Mouse (Mus musculus) thymus, adult 18-20 months (tissue): ENCODE results near the gene Wdr46.
"Not testable (repeated sequence)": the region's sequence is repeated elsewhere in the genome, so short reads cannot be mapped to it uniquely, and the experiment has no call there.

Experiments
- DNase-seq, 2 experiments: peaks; one replicate each; pipeline ENCODE4 v3.0.0; 2022; ENCODE audit warnings: mixed read lengths in 2 of 2

Gene Wdr46

GRCm38 (mm10) chr17:33980181-33981035 is 39.9 kb downstream of the Wdr46 start:
- no peak for DNase-seq

DNA sequence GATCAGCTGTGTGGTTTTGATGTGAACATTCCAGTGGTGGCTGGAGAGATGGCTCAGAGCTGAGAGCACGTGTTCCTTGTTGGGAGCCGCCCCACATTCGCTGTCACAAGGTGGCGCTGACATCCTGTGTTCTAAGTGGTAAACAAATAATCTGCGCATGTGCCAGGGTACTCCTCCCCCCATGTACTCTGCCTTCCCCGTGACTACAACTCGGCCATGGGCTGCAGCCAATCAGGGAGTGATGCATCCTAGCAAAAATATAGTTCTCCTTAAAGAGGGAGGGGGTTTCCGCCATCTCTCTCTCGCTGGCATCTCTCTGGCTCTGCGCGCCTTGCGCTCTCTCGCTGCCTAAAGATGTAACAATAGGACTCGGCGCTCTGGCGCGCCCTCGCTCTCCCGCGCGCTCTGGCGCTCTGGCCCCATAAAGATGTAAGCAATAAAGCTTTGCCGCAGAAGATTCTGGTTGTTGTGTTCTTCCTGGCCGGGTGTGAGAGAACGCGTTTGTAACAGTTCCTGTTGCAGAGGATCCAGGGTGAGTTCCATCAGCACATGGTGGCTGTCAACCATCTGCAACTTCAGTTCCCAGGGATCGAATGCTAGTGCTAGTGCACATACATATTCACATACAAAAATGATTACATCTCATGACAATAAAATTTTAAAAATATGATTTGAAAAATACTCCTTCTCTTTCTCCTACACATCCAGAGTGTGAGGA is 40.9 kb downstream of the Wdr46 start:
- DNase-seq = peak; percentile 77 to 88

- peak in 1 of 2 experiments; percentile 63 for DNase-seq
Measured at GRCm38 (mm10) chr17:33982136-33982535, 41.7 kb downstream of the Wdr46 start.

DNA sequence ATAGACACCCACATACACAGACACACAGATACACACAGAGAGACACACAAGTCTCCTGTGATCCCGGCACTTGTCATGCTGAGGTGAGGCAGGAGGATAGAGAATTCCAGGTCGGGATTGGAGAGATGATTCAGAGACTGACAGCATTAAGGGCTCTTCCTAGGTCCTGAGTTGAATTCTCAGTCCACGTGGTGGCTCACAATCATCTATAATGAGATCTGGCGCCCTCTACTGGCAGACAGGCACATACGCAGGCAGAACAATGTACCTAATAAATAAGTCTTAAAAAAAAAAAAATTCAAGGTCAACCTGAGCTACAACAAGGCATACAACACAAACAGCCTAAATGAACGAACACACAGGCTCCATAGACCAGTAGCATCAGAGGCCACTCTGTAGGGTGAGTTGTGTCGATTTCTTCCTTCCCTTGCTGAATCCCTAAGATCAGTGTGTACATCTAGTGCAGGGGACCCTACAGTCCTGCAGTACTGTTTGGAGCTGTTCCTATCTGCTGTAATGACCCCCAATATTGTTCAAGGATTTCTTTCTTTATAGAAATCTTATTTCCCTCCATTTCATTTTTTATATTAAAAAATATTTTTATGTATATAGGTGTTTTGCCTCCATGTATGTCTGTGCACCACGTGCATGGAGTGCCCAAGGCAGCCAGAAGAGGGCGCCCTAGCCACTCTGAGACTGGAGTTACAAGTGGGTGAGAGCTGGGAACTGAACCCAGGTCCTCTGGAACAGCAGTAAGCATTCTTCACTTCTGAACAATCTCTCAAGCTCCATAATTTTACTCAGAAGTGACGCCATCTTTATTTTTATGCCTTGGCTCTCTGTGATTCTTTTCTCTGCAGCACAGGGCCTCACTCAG is 51.6 kb downstream of the Wdr46 start:
- no peak for DNase-seq

DNA sequence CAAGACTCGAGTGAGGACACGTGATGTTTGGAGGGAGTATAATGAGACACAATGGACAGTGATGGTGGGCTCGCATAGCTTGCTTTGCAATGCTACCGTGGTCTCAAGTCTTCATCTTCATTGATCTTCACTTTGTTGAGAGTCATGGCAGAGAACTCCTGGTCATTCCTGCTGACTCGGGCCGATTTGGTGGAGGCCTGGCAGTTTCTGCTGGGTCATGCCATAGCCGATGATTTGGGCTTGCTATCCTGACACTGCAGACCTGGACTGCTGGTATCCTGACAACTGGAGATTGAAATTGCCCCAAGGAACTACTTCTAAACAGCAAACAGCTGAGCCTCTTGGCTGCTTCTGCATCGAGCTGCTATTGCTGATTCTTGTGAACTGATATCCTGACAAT is 54.5 kb downstream of the Wdr46 start:
- DNase-seq = no peak

DNA sequence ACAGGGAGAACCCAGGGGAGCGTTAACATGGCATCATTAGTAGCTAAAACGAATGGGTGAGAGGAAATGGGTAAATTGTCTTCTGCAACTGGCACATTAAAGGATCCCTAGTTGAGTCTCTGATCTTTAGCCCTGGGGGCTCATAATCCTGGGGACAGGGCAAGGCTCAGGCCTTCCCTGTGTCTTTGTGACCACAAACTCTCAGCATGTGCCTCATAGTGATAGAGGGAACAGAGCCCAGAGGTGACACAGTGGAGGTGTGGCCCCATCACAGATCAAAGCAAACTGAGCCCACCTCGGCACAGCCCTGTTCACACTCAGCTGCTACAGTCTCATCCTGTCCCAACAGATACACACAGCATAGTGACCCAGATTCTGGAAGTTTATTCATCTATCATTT is 55.2 kb downstream of the Wdr46 start:
- no peak for DNase-seq

DNA sequence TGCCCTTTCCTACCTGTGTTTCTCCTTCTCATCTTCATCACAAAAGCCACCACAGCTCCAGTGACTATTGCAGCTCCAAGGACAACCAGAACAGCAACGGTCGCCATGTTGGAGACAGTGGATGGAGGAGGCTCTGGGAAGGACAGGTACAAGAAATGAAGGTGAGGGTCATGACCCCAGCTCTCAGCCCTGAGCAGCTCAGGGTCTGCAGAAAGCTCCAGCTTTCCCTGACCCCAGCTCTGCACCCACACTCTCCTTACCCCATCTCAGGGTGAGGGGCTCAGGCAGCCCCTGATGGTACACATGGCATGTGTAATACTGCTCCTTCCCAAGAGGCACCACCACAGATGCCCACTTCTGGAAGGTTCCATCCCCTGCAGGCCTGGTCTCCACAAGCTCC is 56.6 kb downstream of the Wdr46 start:
- not testable (repeated sequence) for DNase-seq

DNA sequence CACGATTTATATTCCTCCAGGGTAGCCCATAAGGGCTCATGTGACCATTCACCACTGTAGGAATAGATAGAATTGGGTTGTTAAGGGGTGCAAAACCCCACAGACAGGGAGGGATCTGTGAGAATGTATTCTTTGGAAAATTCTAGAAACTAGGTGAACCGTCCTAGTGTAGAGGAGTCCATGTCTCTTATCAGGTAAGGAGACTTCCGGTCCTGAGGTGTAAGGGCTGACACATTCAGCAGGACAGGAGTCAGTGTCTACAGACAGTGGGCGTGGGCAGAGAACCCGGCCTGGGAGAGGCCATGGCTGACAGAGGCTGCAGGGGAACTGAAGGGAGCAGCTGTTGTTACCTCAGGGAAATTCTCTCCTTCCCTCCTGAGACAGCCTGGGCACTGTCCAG is 58.2 kb downstream of the Wdr46 start:
- DNase-seq = not testable (repeated sequence)
